Mouse (Mus musculus) limb, embryonic 11.5 days (tissue): ENCODE measurements around the gene Abl2. TPM values are rescaled to one million over a fixed set of nuclear protein-coding genes. Genes with fewer than 3 reads are reported as not detected.
A peak's percentile ranks its signal among the peaks of the same experiment; 100 is the strongest.

Experiments
- ATAC-seq: fragments of 200-750 bp; cut with Nextera tagmentation; 2 replicates; pipeline ENCODE4 v1.8.0; 2017; ENCODE audit warnings: low read depth; ENCODE audit not compliant: insufficient number of reproducible peaks, low FRiP score, low TSS enrichment
- DNase-seq: peaks from one replicate; pipeline ENCODE4 v3.0.0-alpha.2; 2015; ENCODE audit warnings: low spot score
- H3K27ac ChIP-seq: fragments of 300-500 bp; sonication (generic); replicated peaks from 2 replicates; pipeline ENCODE4 v1.5.1; 2014; ENCODE audit warnings: low read depth, mild to moderate bottlenecking, low read length
- H3K27me3 ChIP-seq: fragments of 300-500 bp; sonication (generic); 2 replicates; pipeline ENCODE4 v1.6.1; 2014; ENCODE audit warnings: mild to moderate bottlenecking, low read length, mixed read lengths; ENCODE audit not compliant: control insufficient read depth, insufficient read depth
- H3K36me3 ChIP-seq: fragments of 300-500 bp; sonication (generic); 2 replicates; pipeline ENCODE4 v1.6.1; 2014; ENCODE audit warnings: mild to moderate bottlenecking, low read length, moderate library complexity, mixed read lengths; ENCODE audit not compliant: control insufficient read depth, insufficient read depth
- H3K4me1 ChIP-seq: fragments of 300-500 bp; sonication (generic); 2 replicates; pipeline ENCODE4 v1.6.1; 2014; ENCODE audit warnings: low read length, mixed read lengths; ENCODE audit not compliant: control insufficient read depth, insufficient read depth
- H3K4me2 ChIP-seq: fragments of 300-500 bp; sonication (generic); 2 replicates; pipeline ENCODE4 v1.6.1; 2014; ENCODE audit warnings: low read depth, mild to moderate bottlenecking, moderate library complexity; ENCODE audit not compliant: severe bottlenecking
- H3K4me3 ChIP-seq: fragments of 300-500 bp; sonication (generic); 2 replicates; pipeline ENCODE4 v1.5.1; 2014; ENCODE audit warnings: low read depth, low read length
- H3K9ac ChIP-seq: fragments of 300-500 bp; sonication (generic); 2 replicates; pipeline ENCODE4 v1.6.1; 2014; ENCODE audit warnings: mild to moderate bottlenecking, low read length
- H3K9me3 ChIP-seq: fragments of 300-500 bp; sonication (generic); 2 replicates; pipeline ENCODE4 v1.6.1; 2016; ENCODE audit warnings: low read length; ENCODE audit not compliant: control insufficient read depth
- WGBS: fragments of 180-500 bp; shearing (Covaris S2); extraction: QIAGEN DNeasy Blood & Tissue Kit; methylation state at CpG from one replicate; pipeline ENCODE4 v1.1.7; 2014; 5-methylcytosine and 5-hydroxymethylcytosine counted together
- polyA plus RNA-seq: library from polyadenylated mRNA; unstranded; fragments of >200 nt; fragmentation: Nextera tagmentation; extraction: Ambion mirVana; gene quantifications from 2 replicates; pipeline ENCODE4 v1.2.1, GENCODE M21; 2014

Gene Abl2
- polyA plus RNA-seq, 1 experiment from 2014 or later, result 5.9 TPM

- DNase-seq (no peak), ATAC-seq (no peak)
- Histone ChIP-seq H3K27me3 (no peaks in the 10 kb centered on the region), H3K27ac (no peak overlapping the region), H3K4me1 (no peaks in the 10 kb centered on the region), H3K4me3 (no peak overlapping the region), H3K4me2 (no peak overlapping the region), H3K9ac (no peak overlapping the region), H3K9me3 (no peaks in the 10 kb centered on the region), H3K36me3 (no peaks in the 10 kb centered on the region)
- 93% methylated on average over 6 of the region's 6 CpGs for WGBS
Measured at GRCm38 (mm10) chr1:156537701-156538100, 20.9 kb upstream of the Abl2 start.

GRCm38 (mm10) chr1:156538382-156538781 lies 20.2 kb upstream of the Abl2 start:
- no peaks in the 10 kb centered on the region for H3K27me3 ChIP-seq
- no peak for ATAC-seq
- no peak overlapping the region for H3K9ac ChIP-seq
- no peak overlapping the region for H3K4me3 ChIP-seq
- DNase-seq, result no peak
- no peak overlapping the region for H3K4me2 ChIP-seq
- no peaks in the 10 kb centered on the region for H3K4me1 ChIP-seq
- H3K27ac ChIP-seq, result no peak overlapping the region
- 79% methylated on average over 3 of the region's 3 CpGs for WGBS
- H3K36me3 ChIP-seq, result no peaks in the 10 kb centered on the region
- H3K9me3 ChIP-seq, result no peaks in the 10 kb centered on the region

- 47% methylated on average over 4 of the region's 4 CpGs for WGBS
- no peaks in the 10 kb centered on the region for H3K27me3 ChIP-seq
- H3K4me3 ChIP-seq, result no peak overlapping the region
- no peaks in the 10 kb centered on the region for H3K9me3 ChIP-seq
- DNase-seq, result no peak
- H3K36me3 ChIP-seq, result no peaks in the 10 kb centered on the region
- H3K4me1 ChIP-seq, result no peaks in the 10 kb centered on the region
- no peak for ATAC-seq
- H3K4me2 ChIP-seq, result no peak overlapping the region
- no peak overlapping the region for H3K9ac ChIP-seq
- H3K27ac ChIP-seq, result no peak overlapping the region
Measured at GRCm38 (mm10) chr1:156539787-156540560, 18.6 kb upstream of the Abl2 start.

- H3K27me3 ChIP-seq, result no peaks in the 10 kb centered on the region
- H3K9ac ChIP-seq, result no peak overlapping the region
- no peak for DNase-seq
- WGBS, result 21% methylated on average over 12 of the region's 12 CpGs
- no peaks in the 10 kb centered on the region for H3K9me3 ChIP-seq
- no peaks in the 10 kb centered on the region for H3K4me1 ChIP-seq
- H3K36me3 ChIP-seq, result no peaks in the 10 kb centered on the region
- no peak overlapping the region for H3K27ac ChIP-seq
- no peak overlapping the region for H3K4me3 ChIP-seq
- no peak overlapping the region for H3K4me2 ChIP-seq
- no peak for ATAC-seq
Measured at GRCm38 (mm10) chr1:156543999-156544398, 14.6 kb upstream of the Abl2 start.

- peak overlapping the region; percentile 88 for H3K27ac ChIP-seq
- H3K9ac ChIP-seq, result peak overlapping the region; percentile 99
- H3K4me2 ChIP-seq, result peak overlapping the region; percentile 64
- no peaks in the 10 kb centered on the region; the same call in 1 of the 2 replicates for H3K36me3 ChIP-seq
- H3K4me3 ChIP-seq, result peak overlapping the region; percentile 87
- H3K4me1 ChIP-seq, result 0 out of 2 replicates have a peak, but pooled peaks cover 2% of the 10 kb centered on the region
- H3K9me3 ChIP-seq, result no peaks in the 10 kb centered on the region
- no peaks in the 10 kb centered on the region for H3K27me3 ChIP-seq
- DNase-seq (peak; percentile 72), ATAC-seq (peak; percentile 51)
- WGBS, result under 1% methylated on average over 44 of the region's 66 CpGs
Measured at GRCm38 (mm10) chr1:156558950-156559640, 509 bp downstream of the Abl2 start.

GRCm38 (mm10) chr1:156559641-156560020 lies 1.0 kb downstream of the Abl2 start:
- Histone ChIP-seq H3K27me3 (no peaks in the 10 kb centered on the region), H3K4me3 (peak overlapping the region; percentile 87), H3K9me3 (no peaks in the 10 kb centered on the region), H3K9ac (peak overlapping the region; percentile 99), H3K27ac (no peak overlapping the region), H3K4me2 (peak overlapping the region; percentile 64), H3K36me3 (no peaks in the 10 kb centered on the region; the same call in 1 of the 2 replicates), H3K4me1 (0 out of 2 replicates have a peak, but pooled peaks cover 2% of the 10 kb centered on the region)
- ATAC-seq (no peak), DNase-seq (no peak)
- WGBS, result 19% methylated on average over 8 of the region's 8 CpGs

- 95% methylated on average over 9 of the region's 9 CpGs for WGBS
- H3K27me3 ChIP-seq, result no peaks in the 10 kb centered on the region
Measured at GRCm38 (mm10) chr1:156560500-156560899, 1.9 kb downstream of the Abl2 start.

GRCm38 (mm10) chr1:156565328-156565727 lies 6.7 kb downstream of the Abl2 start:
- no peaks in the 10 kb centered on the region for H3K9me3 ChIP-seq
- no peaks in the 10 kb centered on the region for H3K27me3 ChIP-seq
- H3K4me2 ChIP-seq, result no peak overlapping the region
- 81% methylated on average over 2 of the region's 2 CpGs for WGBS
- DNase-seq, result no peak
- no peaks in the 10 kb centered on the region; the same call in 1 of the 2 replicates for H3K36me3 ChIP-seq
- no peak overlapping the region for H3K4me3 ChIP-seq
- no peaks in the 10 kb centered on the region for H3K4me1 ChIP-seq
- H3K27ac ChIP-seq, result no peak overlapping the region
- ATAC-seq, result no peak
- H3K9ac ChIP-seq, result no peak overlapping the region

More at GRCm38 (mm10) chr1:156560500-156560899, 1.9 kb downstream of the Abl2 start:
- Histone ChIP-seq H3K4me3 (no peak overlapping the region), H3K4me2 (no peak overlapping the region), H3K9me3 (no peaks in the 10 kb centered on the region), H3K9ac (no peak overlapping the region), H3K4me1 (0 out of 2 replicates have a peak, but pooled peaks cover 2% of the 10 kb centered on the region), H3K27ac (no peak overlapping the region), H3K36me3 (no peaks in the 10 kb centered on the region; the same call in 1 of the 2 replicates)
- no peak for ATAC-seq
- DNase-seq, result no peak
